Mouse (Mus musculus) bone marrow macrophage, adult 2 months (primary cell): Measurements from ENCODE around the gene Smpdl3b.

Source experiments
- CTCF ChIP-seq: IDR thresholded peaks from 2 replicates; pipeline ENCODE4 v1.5.1; 2012; ENCODE audit warnings: low read depth, mild to moderate bottlenecking, low read length, moderate library complexity
- POLR2A ChIP-seq: IDR thresholded peaks from 2 replicates; pipeline ENCODE4 v1.6.1; 2012; ENCODE audit warnings: mild to moderate bottlenecking, low read depth, low read length, borderline replicate concordance

- TF ChIP-seq CTCF (no peak), POLR2A (no peak)
Measured at GRCm38 (mm10) chr4:132767914-132768876, 11.1 kb upstream of the Smpdl3b start, which contains the start of gene Rpa2.
